Mouse (Mus musculus): Measurements from ENCODE around the gene Ctse. TPM values are rescaled to one million over a fixed set of nuclear protein-coding genes. Genes with fewer than 3 reads are reported as not detected.

Ctse gene
- polyA plus RNA-seq, 1 experiment from 2014 or later = 0.15 TPM

- Histone ChIP-seq H3K4me1 (no peaks in the 10 kb centered on the region), H3K9me3 (no peaks in the 10 kb centered on the region), H3K27ac (no peak overlapping the region), H3K4me3 (no peak overlapping the region), H3K27me3 (no peaks in the 10 kb centered on the region), H3K9ac (no peak overlapping the region), H3K36me3 (no peaks in the 10 kb centered on the region), H3K4me2 (replicated peaks) (no peak overlapping the region)
- WGBS = 77% methylated on average over 3 of the region's 3 CpGs
- ATAC-seq (ENCODE audit: low FRiP score, low read depth) = no peak
These were observed 50.9 kb downstream of the Ctse start for GRCm38 (mm10) chr1:131689016-131689415.

- 77% methylated on average over 5 of the region's 5 CpGs for WGBS
- H3K9me3 ChIP-seq = no peaks in the 10 kb centered on the region
- H3K27ac ChIP-seq = no peak overlapping the region
- no peaks in the 10 kb centered on the region for H3K4me1 ChIP-seq
- H3K27me3 ChIP-seq = no peaks in the 10 kb centered on the region
- H3K4me3 ChIP-seq = no peak overlapping the region
- ATAC-seq (ENCODE audit: low FRiP score, low read depth) = no peak
- no peak overlapping the region for H3K9ac ChIP-seq
- H3K36me3 ChIP-seq = no peaks in the 10 kb centered on the region
- H3K4me2 ChIP-seq (replicated peaks) = no peak overlapping the region
These were observed 51.8 kb downstream of the Ctse start for GRCm38 (mm10) chr1:131689899-131690298.

GRCm38 (mm10) chr1:131690435-131690834 lies 52.3 kb downstream of the Ctse start:
- no peaks in the 10 kb centered on the region for H3K27me3 ChIP-seq
- H3K4me3 ChIP-seq = no peak overlapping the region
- no peak overlapping the region for H3K9ac ChIP-seq
- H3K4me1 ChIP-seq = no peaks in the 10 kb centered on the region
- WGBS = 60% methylated on average over 3 of the region's 3 CpGs
- H3K4me2 ChIP-seq (replicated peaks) = no peak overlapping the region
- H3K36me3 ChIP-seq = no peaks in the 10 kb centered on the region
- no peak overlapping the region for H3K27ac ChIP-seq
- no peak for ATAC-seq (ENCODE audit: low FRiP score, low read depth)
- no peaks in the 10 kb centered on the region for H3K9me3 ChIP-seq

GRCm38 (mm10) chr1:131691356-131691755 lies 53.2 kb downstream of the Ctse start:
- Histone ChIP-seq H3K36me3 (no peaks in the 10 kb centered on the region), H3K27ac (no peak overlapping the region), H3K9me3 (no peaks in the 10 kb centered on the region), H3K4me3 (no peak overlapping the region), H3K27me3 (no peaks in the 10 kb centered on the region), H3K4me1 (no peaks in the 10 kb centered on the region), H3K9ac (no peak overlapping the region), H3K4me2 (replicated peaks) (no peak overlapping the region)
- no peak for ATAC-seq (ENCODE audit: low FRiP score, low read depth)

- ATAC-seq (ENCODE audit: low FRiP score, low read depth) = no peak
- Histone ChIP-seq H3K9ac (no peak overlapping the region), H3K27ac (no peak overlapping the region), H3K9me3 (no peaks in the 10 kb centered on the region), H3K4me3 (no peak overlapping the region), H3K27me3 (no peaks in the 10 kb centered on the region), H3K4me1 (no peaks in the 10 kb centered on the region), H3K4me2 (replicated peaks) (no peak overlapping the region), H3K36me3 (no peaks in the 10 kb centered on the region)
- WGBS = 75% methylated on average over 2 of the region's 2 CpGs
These were observed 57.2 kb downstream of the Ctse start for GRCm38 (mm10) chr1:131695308-131695707.

GRCm38 (mm10) chr1:131696325-131696724 lies 58.2 kb downstream of the Ctse start:
- no peaks in the 10 kb centered on the region for H3K27me3 ChIP-seq
- no peaks in the 10 kb centered on the region for H3K4me1 ChIP-seq
- H3K4me3 ChIP-seq = no peak overlapping the region
- no peak overlapping the region for H3K27ac ChIP-seq
- no peak for ATAC-seq (ENCODE audit: low FRiP score, low read depth)
- no peak overlapping the region for H3K4me2 ChIP-seq (replicated peaks)
- H3K9me3 ChIP-seq = no peaks in the 10 kb centered on the region
- no peak overlapping the region for H3K9ac ChIP-seq
- no peaks in the 10 kb centered on the region for H3K36me3 ChIP-seq
- WGBS = 72% methylated on average over 4 of the region's 4 CpGs

GRCm38 (mm10) chr1:131698770-131699169 lies 60.7 kb downstream of the Ctse start:
- Histone ChIP-seq H3K9me3 (no peaks in the 10 kb centered on the region), H3K27ac (no peak overlapping the region), H3K9ac (no peak overlapping the region), H3K4me2 (replicated peaks) (no peak overlapping the region), H3K4me1 (no peaks in the 10 kb centered on the region), H3K36me3 (no peaks in the 10 kb centered on the region), H3K4me3 (no peak overlapping the region), H3K27me3 (no peaks in the 10 kb centered on the region)
- 86% methylated on average over 3 of the region's 3 CpGs for WGBS
- ATAC-seq (ENCODE audit: low FRiP score, low read depth) = no peak

- H3K4me1 ChIP-seq = no peaks in the 10 kb centered on the region
- H3K36me3 ChIP-seq = no peaks in the 10 kb centered on the region
- H3K9ac ChIP-seq = no peak overlapping the region
- no peak overlapping the region for H3K27ac ChIP-seq
- no peaks in the 10 kb centered on the region for H3K9me3 ChIP-seq
- no peaks in the 10 kb centered on the region for H3K27me3 ChIP-seq
- no peak overlapping the region for H3K4me3 ChIP-seq
- H3K4me2 ChIP-seq (replicated peaks) = no peak overlapping the region
- whole genome bisulfite sequencing = 83% methylated on average over 4 of the region's 4 CpGs
- no peak for ATAC-seq (ENCODE audit: low FRiP score, low read depth)
These were observed 61.5 kb downstream of the Ctse start for GRCm38 (mm10) chr1:131699642-131700041.

- H3K27me3 ChIP-seq = no peaks in the 10 kb centered on the region
- H3K4me3 ChIP-seq = no peak overlapping the region
- no peaks in the 10 kb centered on the region for H3K36me3 ChIP-seq
- no peak overlapping the region for H3K27ac ChIP-seq
- no peak overlapping the region for H3K9ac ChIP-seq
- ATAC-seq (ENCODE audit: low FRiP score, low read depth) = no peak
- H3K4me1 ChIP-seq = no peaks in the 10 kb centered on the region
- WGBS = 81% methylated on average over 5 of the region's 5 CpGs
- no peak overlapping the region for H3K4me2 ChIP-seq (replicated peaks)
- H3K9me3 ChIP-seq = no peaks in the 10 kb centered on the region
These were observed 62.3 kb downstream of the Ctse start for GRCm38 (mm10) chr1:131700447-131700846.

GRCm38 (mm10) chr1:131701391-131701790 lies 63.3 kb downstream of the Ctse start:
- Histone ChIP-seq H3K4me1 (no peaks in the 10 kb centered on the region), H3K36me3 (no peaks in the 10 kb centered on the region), H3K27me3 (no peaks in the 10 kb centered on the region), H3K4me2 (replicated peaks) (no peak overlapping the region), H3K9me3 (no peaks in the 10 kb centered on the region), H3K9ac (no peak overlapping the region), H3K27ac (no peak overlapping the region), H3K4me3 (no peak overlapping the region)
- WGBS = 82% methylated on average over 5 of the region's 5 CpGs
- ATAC-seq (ENCODE audit: low FRiP score, low read depth) = no peak

- Histone ChIP-seq H3K4me3 (no peak overlapping the region), H3K9ac (no peak overlapping the region), H3K9me3 (no peaks in the 10 kb centered on the region), H3K27me3 (no peaks in the 10 kb centered on the region), H3K4me1 (no peaks in the 10 kb centered on the region), H3K27ac (no peak overlapping the region), H3K36me3 (no peaks in the 10 kb centered on the region), H3K4me2 (replicated peaks) (no peak overlapping the region)
- ATAC-seq (ENCODE audit: low FRiP score, low read depth) = no peak
- WGBS = 74% methylated on average over 8 of the region's 8 CpGs
These were observed 64.1 kb downstream of the Ctse start for GRCm38 (mm10) chr1:131702094-131702766.

- no peak overlapping the region for H3K4me2 ChIP-seq (replicated peaks)
- H3K9me3 ChIP-seq = no peaks in the 10 kb centered on the region
- 75% methylated on average over 2 of the region's 2 CpGs for WGBS
- no peaks in the 10 kb centered on the region for H3K27me3 ChIP-seq
- no peaks in the 10 kb centered on the region for H3K4me1 ChIP-seq
- ATAC-seq (ENCODE audit: low FRiP score, low read depth) = no peak
- no peaks in the 10 kb centered on the region for H3K36me3 ChIP-seq
- H3K4me3 ChIP-seq = no peak overlapping the region
- no peak overlapping the region for H3K9ac ChIP-seq
- no peak overlapping the region for H3K27ac ChIP-seq
These were observed 65.4 kb downstream of the Ctse start for GRCm38 (mm10) chr1:131703482-131703881.

GRCm38 (mm10) chr1:131708338-131708737 lies 70.2 kb downstream of the Ctse start:
- H3K4me2 ChIP-seq (replicated peaks) = no peak overlapping the region
- ATAC-seq (ENCODE audit: low FRiP score, low read depth) = no peak
- H3K9ac ChIP-seq = no peak overlapping the region
- H3K4me1 ChIP-seq = no peaks in the 10 kb centered on the region
- no peaks in the 10 kb centered on the region for H3K9me3 ChIP-seq
- no peaks in the 10 kb centered on the region for H3K27me3 ChIP-seq
- H3K4me3 ChIP-seq = no peak overlapping the region
- H3K27ac ChIP-seq = no peak overlapping the region
- 24% methylated on average over 4 of the region's 4 CpGs for WGBS
- no peaks in the 10 kb centered on the region for H3K36me3 ChIP-seq
